Mouse (Mus musculus) stomach, postnatal 0 days (tissue): ENCODE measurements around the gene Immp2l.

Experiments used
- CTCF ChIP-seq: IDR thresholded peaks from 2 replicates; pipeline ENCODE4 v1.5.1; 2016; ENCODE audit warnings: antibody characterized with exemption, low read depth, mild to moderate bottlenecking, moderate library complexity
- EP300 ChIP-seq: optimal IDR thresholded peaks from 2 replicates; pipeline ENCODE3; 2016; ENCODE audit warnings: antibody characterized with exemption

DNA sequence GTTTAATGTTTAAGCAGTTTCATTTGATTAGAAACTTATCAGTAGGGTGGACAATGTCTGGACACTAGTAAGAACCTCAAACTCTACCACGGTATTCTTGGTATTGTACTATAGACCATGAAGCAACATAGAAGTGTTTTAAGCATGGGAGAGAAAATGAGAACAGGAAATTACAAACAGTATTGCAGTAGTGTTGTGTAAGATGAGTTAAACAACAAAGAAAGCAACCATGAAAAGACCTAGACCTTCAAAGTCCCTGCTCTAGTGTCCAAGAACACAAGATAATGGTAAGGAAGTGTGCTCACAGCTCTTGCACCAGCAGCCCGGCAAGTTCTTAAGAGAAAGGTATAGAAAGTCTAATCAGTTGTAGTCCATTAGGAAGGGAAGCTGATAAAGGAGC, 700.7 kb downstream of the Immp2l start:
- TF ChIP-seq CTCF: no peak
- TF ChIP-seq EP300: no peak
